26 mouse cellular contexts compared by ENCODE assay signal in genomic region chr11:121647321-121647720, GRCm38 (mm10). TPM values are rescaled to one million over a fixed set of nuclear protein-coding genes. Genes with fewer than 3 reads are reported as not detected.
DNase-seq lines count a peak whose midpoint lies in the region; ATAC-seq and TF ChIP-seq lines count a peak whose summit lies in the region.
"Had no signal": no experiment of that assay in that cellular context is flagged by ENCODE, and none has a peak within 500 bp of the region (broad histone marks: within the 10 kb centered on the region; RNA-seq: fewer than 3 reads in every experiment).

No protein-coding gene starts in this region.

- no peak for ATAC-seq in heart, embryonic 13.5 days (ENCODE audit: extremely low read depth, insufficient number of reproducible peaks, low FRiP score, low TSS enrichment)
- ATAC-seq: forebrain, embryonic 13.5 days; intestine, postnatal 0 days had no signal

- no peak for TF ChIP-seq CTCF in C2C12 (IDR thresholded peaks at IDR 0.05; ENCODE audit: control insufficient read depth, insufficient read depth, insufficient read length)

- DNase-seq in heart, postnatal 14 days = no peak
- DNase-seq in R1 (ENCODE audit: low read depth, low spot score) = peak; percentile 10
- no peak for DNase-seq in frontal cortex, postnatal 14 days (ENCODE audit: low spot score in 2 of 2)
- DNase-seq in ovary, postnatal 10 days (ENCODE audit: low spot score) = no peak
- DNase-seq in cerebellum, postnatal 10 days = no peak
- DNase-seq: adrenal gland, adult 8-10 months; cerebellum, adult 8-10 months; cerebellum, postnatal 36 days; kidney, postnatal 14 days; layer of hippocampus, adult 9-11 months; lung, postnatal 36 days; thymus, adult 2 months; thymus, postnatal 36 days had no signal

- H3K4me3 ChIP-seq in heart, embryonic 13.5 days = no peak overlapping the region
- no peak overlapping the region for H3K4me3 ChIP-seq in C2C12 (ENCODE audit: insufficient read depth, poor library complexity, severe bottlenecking)
- H3K4me3 ChIP-seq: embryonic facial prominence, embryonic 12.5 days; forebrain, embryonic 13.5 days; limb, embryonic 12.5 days; lung, embryonic 15.5 days; megakaryocyte, embryonic 14.5 days; midbrain, embryonic 12.5 days; neural tube, embryonic 13.5 days had no signal

- H3K4me1 ChIP-seq in heart, embryonic 13.5 days = peaks cover 8% of the 10 kb centered on the region
- H3K4me1 ChIP-seq: embryonic facial prominence, embryonic 12.5 days; forebrain, embryonic 13.5 days; limb, embryonic 12.5 days; lung, embryonic 15.5 days; midbrain, embryonic 12.5 days; neural tube, embryonic 13.5 days had no signal

- H3K9me3 ChIP-seq in heart, embryonic 13.5 days = no peaks in the 10 kb centered on the region
- H3K9me3 ChIP-seq: embryonic facial prominence, embryonic 12.5 days; forebrain, embryonic 13.5 days; G1E; limb, embryonic 12.5 days; lung, embryonic 15.5 days; megakaryocyte, embryonic 14.5 days; midbrain, embryonic 12.5 days; neural tube, embryonic 13.5 days had no signal

- H3K27me3 ChIP-seq in heart, embryonic 13.5 days (replicated peaks) = no peaks in the 10 kb centered on the region
- no peaks in the 10 kb centered on the region for H3K27me3 ChIP-seq in C2C12 (ENCODE audit: control insufficient read depth, insufficient read depth, insufficient read length)
- H3K27me3 ChIP-seq: embryonic facial prominence, embryonic 12.5 days; forebrain, embryonic 13.5 days; limb, embryonic 12.5 days; lung, embryonic 15.5 days; megakaryocyte, embryonic 14.5 days; midbrain, embryonic 12.5 days; neural tube, embryonic 13.5 days had no signal

- H3K4me2 ChIP-seq in heart, embryonic 13.5 days = no peak overlapping the region
- H3K4me2 ChIP-seq: embryonic facial prominence, embryonic 12.5 days; forebrain, embryonic 13.5 days; hindbrain, embryonic 14.5 days; limb, embryonic 12.5 days; liver, embryonic 11.5 days; lung, embryonic 15.5 days; midbrain, embryonic 12.5 days; neural tube, embryonic 13.5 days had no signal

- H3K79me3 ChIP-seq in C2C12 (ENCODE audit: low read depth) = no peaks in the 10 kb centered on the region

- no peak overlapping the region for H3K9ac ChIP-seq in heart, embryonic 13.5 days
- H3K9ac ChIP-seq: embryonic facial prominence, embryonic 12.5 days; forebrain, embryonic 13.5 days; hindbrain, embryonic 14.5 days; limb, embryonic 12.5 days; lung, embryonic 15.5 days; midbrain, embryonic 12.5 days; neural tube, embryonic 13.5 days had no signal

- H3ac ChIP-seq in C2C12 (ENCODE audit: control insufficient read depth, insufficient read length, low read depth) = no peak overlapping the region

- 52% methylated on average over 9 of the region's 9 CpGs for WGBS in heart, embryonic 13.5 days

- intact Hi-C loops in heart, postnatal 14 days (cut with DNase I) = no loop called here

- H3K27ac ChIP-seq in heart, embryonic 13.5 days (replicated peaks) = 0 out of 2 replicates have a peak overlapping the region, but pooled peaks have one; percentile 12
- H3K27ac ChIP-seq: embryonic facial prominence, embryonic 12.5 days; forebrain, embryonic 13.5 days; hindbrain, embryonic 14.5 days; limb, embryonic 12.5 days; lung, embryonic 15.5 days; midbrain, embryonic 12.5 days; neural tube, embryonic 13.5 days had no signal

- peaks cover 43% of the 10 kb centered on the region for H3K36me3 ChIP-seq in heart, embryonic 13.5 days
- H3K36me3 ChIP-seq in C2C12 (ENCODE audit: control insufficient read depth, insufficient read depth) = no peaks in the 10 kb centered on the region

- H3K79me2 ChIP-seq in C2C12 (ENCODE audit: control insufficient read depth, insufficient read depth) = no peaks in the 10 kb centered on the region

TF ChIP-seq in C2C12, 6 proteins besides CTCF, POLR2A, EP300 and RAD21:
- TF ChIP-seq FOSL1 (IDR thresholded peaks at IDR 0.05; ENCODE audit: insufficient read depth, low read length, poor library complexity, severe bottlenecking) (peak; percentile 64), MAX (IDR thresholded peaks at IDR 0.05) (peak; percentile 14), MYOG (IDR thresholded peaks at IDR 0.05; ENCODE audit: control insufficient read depth, extremely low read depth, insufficient read length) (no peak), USF1 (IDR thresholded peaks at IDR 0.05; ENCODE audit: low read depth) (no peak), MYOD1 (IDR thresholded peaks at IDR 0.05; ENCODE audit: control insufficient read depth, insufficient read length, low read depth) (no peak), CEBPB (IDR thresholded peaks at IDR 0.05; ENCODE audit: low read depth) (no peak)

RNA-seq across cellular contexts. Expression of gene B3gntl1, which starts 25.6 kb away (rescaled TPM):
- polyA plus RNA-seq in heart, embryonic 13.5 days (2015; fragmentation: Nextera tagmentation; extraction: Ambion mirVana) = 6.0 and 6.4 TPM in 2 replicates
- 1 to 10 TPM; 3.6 to 4.7 TPM for total RNA-seq in heart, postnatal 14 days (2021)
- 2.7 TPM for polyA plus RNA-seq in C2C12 (2012; fragmentation: generic; extraction: Trizol)

RNA-seq across cellular contexts. Expression of gene Metrnl, which starts 54.0 kb away (rescaled TPM):
- polyA plus RNA-seq in heart, embryonic 13.5 days (2015; fragmentation: Nextera tagmentation; extraction: Ambion mirVana) = 12.3 and 12.5 TPM in 2 replicates
- 10 to 100 TPM; 20.4 to 22.7 TPM for total RNA-seq in heart, postnatal 14 days (2021)
- 32.4 TPM for polyA plus RNA-seq in C2C12 (2012; fragmentation: generic; extraction: Trizol)
- total RNA-seq: G1E had no signal
- polyA plus RNA-seq: G1E had no signal
